Mouse (Mus musculus) 3T3-L1 (cell line): ENCODE data around the gene Fbxw14.
"Not testable (repeated sequence)": the region's sequence is repeated elsewhere in the genome, so short reads cannot be mapped to it uniquely, and the experiment has no call there.

ENCODE experiments used
- DNase-seq: peaks from one replicate; pipeline ENCODE4 v3.0.0-alpha.2; 2015; ENCODE audit warnings: low read depth, low spot score

The Fbxw14 gene

GRCm38 (mm10) chr9:109287576-109287975 is at the start of gene Fbxw14:
Gene Fbxw14 (minus strand): TSS chr9:109287676.
- not testable (repeated sequence) for DNase-seq

GRCm38 (mm10) chr9:109263041-109263440 is 24.4 kb downstream of the Fbxw14 start:
- DNase-seq = no peak

- no peak for DNase-seq
Observed at GRCm38 (mm10) chr9:109234654-109235053, 52.8 kb downstream of the Fbxw14 start, which contains the start of gene Fbxw20. Gene Fbxw20 (minus strand): TSS chr9:109234754.
